Mouse (Mus musculus) erythroblast, adult 5-6 weeks (primary cell): ENCODE results near the gene Slc8a1. TPM values are rescaled to one million over a fixed set of nuclear protein-coding genes. Genes with fewer than 3 reads are reported as not detected.

Source experiments
- ATAC-seq: replicated peaks from 2 replicates; pipeline ENCODE4 v1.8.0; 2016; ENCODE audit warnings: moderate number of reproducible peaks, mild to moderate bottlenecking, moderate TSS enrichment, inconsistent platforms; ENCODE audit not compliant: poor library complexity, low FRiP score, severe bottlenecking
- total RNA-seq, 2 experiments: library from RNA; stranded (forward) in 1 of 2; stranded (reverse) in 1 of 2; fragments of 150-400 nt in 1 of 2; fragments of 200-764, 138-1000 nt in 1 of 2; gene quantifications; 2 replicates each; pipeline versions ENCODE4 v1.2.3 to v1.2.4; 2015 to 2017; ENCODE audit warnings: low replicate concordance in 2 of 2

Gene Slc8a1
- 2.3 and 5.0 TPM in 2 replicates for total RNA-seq (2015; ENCODE audit: low replicate concordance)
- 2.5 and 4.6 TPM in 2 replicates for total RNA-seq (2017; ENCODE audit: low replicate concordance)

GRCm38 (mm10) chr17:81738311-81738755, at the start of gene Slc8a1:
TSS of gene Slc8a1 (minus strand) at chr17:81738377.
- no peak for ATAC-seq

GRCm38 (mm10) chr17:81787350-81787749, 49.2 kb upstream of the Slc8a1 start:
- ATAC-seq, result no peak

- ATAC-seq, result no peak
Measured at GRCm38 (mm10) chr17:81782326-81782725, 44.1 kb upstream of the Slc8a1 start.

GRCm38 (mm10) chr17:81781491-81781890, 43.3 kb upstream of the Slc8a1 start:
- ATAC-seq, result no peak

- no peak for ATAC-seq
Measured at GRCm38 (mm10) chr17:81779883-81780282, 41.7 kb upstream of the Slc8a1 start.

GRCm38 (mm10) chr17:81750664-81751063, 12.5 kb upstream of the Slc8a1 start:
- no peak for ATAC-seq

- ATAC-seq, result no peak
Measured at GRCm38 (mm10) chr17:81743034-81743433, 4.9 kb upstream of the Slc8a1 start.

GRCm38 (mm10) chr17:81740576-81740975, 2.4 kb upstream of the Slc8a1 start:
- ATAC-seq, result no peak

GRCm38 (mm10) chr17:81737779-81738178, 398 bp downstream of the Slc8a1 start:
- no peak for ATAC-seq

- ATAC-seq, result no peak
Measured at GRCm38 (mm10) chr17:81737309-81737708, 868 bp downstream of the Slc8a1 start.

GRCm38 (mm10) chr17:81735583-81735982, 2.6 kb downstream of the Slc8a1 start:
- ATAC-seq, result no peak

- ATAC-seq, result no peak
Measured at GRCm38 (mm10) chr17:81729891-81730290, 8.3 kb downstream of the Slc8a1 start.

- no peak for ATAC-seq
Measured at GRCm38 (mm10) chr17:81712273-81712751, 25.9 kb downstream of the Slc8a1 start.

- no peak for ATAC-seq
Measured at GRCm38 (mm10) chr17:81704761-81705160, 33.4 kb downstream of the Slc8a1 start.

GRCm38 (mm10) chr17:81703258-81703657, 34.9 kb downstream of the Slc8a1 start:
- no peak for ATAC-seq

- no peak for ATAC-seq
Measured at GRCm38 (mm10) chr17:81701701-81702100, 36.5 kb downstream of the Slc8a1 start.

- ATAC-seq, result no peak
Measured at GRCm38 (mm10) chr17:81698789-81699188, 39.4 kb downstream of the Slc8a1 start.

- no peak for ATAC-seq
Measured at GRCm38 (mm10) chr17:81697695-81698094, 40.5 kb downstream of the Slc8a1 start.

GRCm38 (mm10) chr17:81694977-81695376, 43.2 kb downstream of the Slc8a1 start:
- no peak for ATAC-seq

- ATAC-seq, result no peak
Measured at GRCm38 (mm10) chr17:81679616-81680015, 58.6 kb downstream of the Slc8a1 start.

GRCm38 (mm10) chr17:81677450-81677849, 60.7 kb downstream of the Slc8a1 start:
- no peak for ATAC-seq

- no peak for ATAC-seq
Measured at GRCm38 (mm10) chr17:81676203-81676602, 62.0 kb downstream of the Slc8a1 start.
